In genomic region chr8:84070667-84071066, GRCm38 (mm10) we compare ENCODE assay signal across 16 mouse cellular contexts. TPM values are rescaled to one million over a fixed set of nuclear protein-coding genes. Genes with fewer than 3 reads are reported as not detected.
DNase-seq lines count a peak whose midpoint lies in the region; ATAC-seq and TF ChIP-seq lines count a peak whose summit lies in the region.
"Had no signal": no experiment of that assay in that cellular context is flagged by ENCODE, and none has a peak within 500 bp of the region (broad histone marks: within the 10 kb centered on the region; RNA-seq: fewer than 3 reads in every experiment).

No protein-coding gene starts in this region.

- H3K27me3 ChIP-seq in forebrain, postnatal 0 days (ENCODE audit: insufficient read depth, low read length), result no peaks in the 10 kb centered on the region
- H3K27me3 ChIP-seq in forebrain, embryonic 16.5 days (replicated peaks; ENCODE audit: control insufficient read depth, insufficient read depth, low read length), result no peaks in the 10 kb centered on the region
- no peaks in the 10 kb centered on the region for H3K27me3 ChIP-seq in hindbrain, embryonic 11.5 days (ENCODE audit: control insufficient read depth, insufficient read depth, low read length)
- H3K27me3 ChIP-seq: embryonic facial prominence, embryonic 12.5 days had no signal

- H3K4me2 ChIP-seq in forebrain, postnatal 0 days (ENCODE audit: low read depth), result no peak overlapping the region
- no peak overlapping the region for H3K4me2 ChIP-seq in forebrain, embryonic 16.5 days (ENCODE audit: low read length)
- H3K4me2 ChIP-seq in hindbrain, embryonic 11.5 days (replicated peaks; ENCODE audit: low read depth, low read length), result no peak overlapping the region
- H3K4me2 ChIP-seq: embryonic facial prominence, embryonic 12.5 days had no signal

- H3K4me3 ChIP-seq in forebrain, postnatal 0 days (ENCODE audit: low read depth, low read length), result no peak overlapping the region
- H3K4me3 ChIP-seq in forebrain, embryonic 16.5 days (replicated peaks; ENCODE audit: low read length), result no peak overlapping the region
- H3K4me3 ChIP-seq in layer of hippocampus, adult 2 months, result no peak overlapping the region
- no peak overlapping the region for H3K4me3 ChIP-seq in hindbrain, embryonic 11.5 days (ENCODE audit: low read depth, low read length)
- H3K4me3 ChIP-seq: embryonic facial prominence, embryonic 12.5 days; midbrain, embryonic 10.5 days had no signal

- ATAC-seq in forebrain, postnatal 0 days, result no peak
- ATAC-seq in forebrain, embryonic 16.5 days, result no peak
- no peak for ATAC-seq in hindbrain, embryonic 11.5 days (ENCODE audit: low FRiP score)

- peak; percentile 72 for DNase-seq in forebrain, postnatal 0 days
- DNase-seq in left cerebral cortex, adult 11 months (ENCODE audit: low spot score), result peak; percentile 33
- no peak for DNase-seq in left cerebral cortex, postnatal 4 days
- DNase-seq in layer of hippocampus, adult 2 months (ENCODE audit: low spot score in 2 of 2), result peak; percentile 60 to 86
- DNase-seq in right cerebral cortex, postnatal 25 days, result peak; percentile 66
- no peak for DNase-seq in hindbrain, embryonic 11.5 days (ENCODE audit: low spot score)
- DNase-seq in thymus, postnatal 4 days, result no peak
- DNase-seq: adrenal gland, adult 8-10 months; gastrocnemius, postnatal 36 days; kidney, postnatal 4 days; thymus, postnatal 36 days had no signal

- no peak for TF ChIP-seq CTCF in forebrain, postnatal 0 days (IDR thresholded peaks at IDR 0.05; ENCODE audit: low read depth)
- TF ChIP-seq CTCF in layer of hippocampus, adult 2 months (conservative IDR thresholded peaks at IDR 0.05), result no peak

- no peaks in the 10 kb centered on the region for H3K9me3 ChIP-seq in forebrain, postnatal 0 days (ENCODE audit: low read length)
- H3K9me3 ChIP-seq in forebrain, embryonic 16.5 days (ENCODE audit: control insufficient read depth, low read length), result no peaks in the 10 kb centered on the region
- H3K9me3 ChIP-seq in hindbrain, embryonic 11.5 days (ENCODE audit: control insufficient read depth, low read length), result no peaks in the 10 kb centered on the region
- H3K9me3 ChIP-seq: embryonic facial prominence, embryonic 12.5 days; midbrain, embryonic 10.5 days had no signal

- intact Hi-C loops in left cerebral cortex, postnatal 4 days (cut with DNase I), result no loop called here

- no peak overlapping the region for H3K9ac ChIP-seq in forebrain, postnatal 0 days
- H3K9ac ChIP-seq in forebrain, embryonic 16.5 days (replicated peaks; ENCODE audit: low read depth, low read length), result no peak overlapping the region
- H3K9ac ChIP-seq in hindbrain, embryonic 11.5 days (ENCODE audit: low read depth, low read length), result no peak overlapping the region
- H3K9ac ChIP-seq: embryonic facial prominence, embryonic 12.5 days had no signal

- peaks cover 24% of the 10 kb centered on the region; the same call in 1 of the 2 replicates for H3K4me1 ChIP-seq in forebrain, postnatal 0 days (ENCODE audit: insufficient read depth)
- H3K4me1 ChIP-seq in forebrain, embryonic 16.5 days (replicated peaks; ENCODE audit: control insufficient read depth, insufficient read depth, low read length), result peaks cover 47% of the 10 kb centered on the region
- H3K4me1 ChIP-seq in hindbrain, embryonic 11.5 days (replicated peaks; ENCODE audit: control insufficient read depth, insufficient read depth, low read length), result peaks cover 13% of the 10 kb centered on the region; the same call in 1 of the 2 replicates

- peak overlapping the region; percentile 69 for H3K27ac ChIP-seq in forebrain, postnatal 0 days (ENCODE audit: low read depth, low read length)
- no peak overlapping the region; the same call in 1 of the 2 replicates for H3K27ac ChIP-seq in forebrain, embryonic 16.5 days (ENCODE audit: low read length)
- peak overlapping the region; percentile 93 for H3K27ac ChIP-seq in layer of hippocampus, adult 2 months
- no peak overlapping the region for H3K27ac ChIP-seq in hindbrain, embryonic 11.5 days (ENCODE audit: low read depth, low read length)
- H3K27ac ChIP-seq: embryonic facial prominence, embryonic 12.5 days; midbrain, embryonic 10.5 days had no signal

- peaks cover 13% of the 10 kb centered on the region for H3K36me3 ChIP-seq in forebrain, postnatal 0 days (ENCODE audit: insufficient read depth)
- H3K36me3 ChIP-seq in forebrain, embryonic 16.5 days (ENCODE audit: control insufficient read depth, insufficient read depth), result 0 out of 2 replicates have a peak, but pooled peaks cover 2% of the 10 kb centered on the region
- no peaks in the 10 kb centered on the region for H3K36me3 ChIP-seq in hindbrain, embryonic 11.5 days (ENCODE audit: control insufficient read depth, insufficient read depth, low read length)

- WGBS in forebrain, postnatal 0 days, result 38% methylated on average over 2 of the region's 2 CpGs
- WGBS in forebrain, embryonic 16.5 days, result 68% methylated on average over 2 of the region's 2 CpGs
- 95% methylated on average over 2 of the region's 2 CpGs for WGBS in hindbrain, embryonic 11.5 days

RNA-seq across cellular contexts. Expression of gene Rfx1, which starts 4.0 kb away (rescaled TPM):
- 22.2 and 31.2 TPM in 2 replicates for total RNA-seq in forebrain, postnatal 0 days (2014; rRNA removed)
- polyA plus RNA-seq in forebrain, postnatal 0 days (2015; fragmentation: Nextera tagmentation; extraction: Ambion mirVana), result 4.4 and 6.2 TPM in 2 replicates
- 8.7 and 11.3 TPM in 2 replicates for polyA plus RNA-seq in forebrain, embryonic 16.5 days (2015; fragmentation: Nextera tagmentation; extraction: Ambion mirVana)
- 10 to 100 TPM; 26.1 to 28.5 TPM for total RNA-seq in left cerebral cortex, postnatal 4 days (2021)
- total RNA-seq in layer of hippocampus, adult 2 months (2021), result 10 to 100 TPM; 28.7 to 33.3 TPM
- 5.5 and 8.8 TPM in 2 replicates for polyA plus RNA-seq in hindbrain, embryonic 11.5 days (2014; fragmentation: Nextera tagmentation; extraction: Ambion mirVana)

RNA-seq across cellular contexts. Expression of gene Gm10643, which starts 5.7 kb away (rescaled TPM):
- 3.3 and 4.7 TPM in 2 replicates for total RNA-seq in forebrain, postnatal 0 days (2014; rRNA removed)
- 1.3 and 1.6 TPM in 2 replicates for polyA plus RNA-seq in forebrain, postnatal 0 days (2015; fragmentation: Nextera tagmentation; extraction: Ambion mirVana)
- 1.0 and 1.1 TPM in 2 replicates for polyA plus RNA-seq in forebrain, embryonic 16.5 days (2015; fragmentation: Nextera tagmentation; extraction: Ambion mirVana)
- total RNA-seq in left cerebral cortex, postnatal 4 days (2021), result 1 to 10 TPM; 3.3 to 4.0 TPM
- 1 to 10 TPM; 4.2 to 6.7 TPM for total RNA-seq in layer of hippocampus, adult 2 months (2021)
- polyA plus RNA-seq in hindbrain, embryonic 11.5 days (2014; fragmentation: Nextera tagmentation; extraction: Ambion mirVana), result 2.0 and 2.2 TPM in 2 replicates

RNA-seq across cellular contexts. Expression of gene Rln3, which starts 25.9 kb away (rescaled TPM):
- 0.33 TPM in 1 of 2 replicates, not detected in the other for total RNA-seq in forebrain, postnatal 0 days (2014; rRNA removed)
- not detected in 2 replicates for polyA plus RNA-seq in forebrain, postnatal 0 days (2015; fragmentation: Nextera tagmentation; extraction: Ambion mirVana)
- polyA plus RNA-seq in forebrain, embryonic 16.5 days (2015; fragmentation: Nextera tagmentation; extraction: Ambion mirVana), result not detected in 2 replicates
- not detected for total RNA-seq in left cerebral cortex, postnatal 4 days (2021)
- not detected for total RNA-seq in layer of hippocampus, adult 2 months (2021)
- polyA plus RNA-seq in hindbrain, embryonic 11.5 days (2014; fragmentation: Nextera tagmentation; extraction: Ambion mirVana), result 0.48 TPM in 1 of 2 replicates, not detected in the other
- total RNA-seq: adrenal gland, adult 8-10 months; gastrocnemius, postnatal 36 days; MEL had no signal
- polyA plus RNA-seq: embryonic facial prominence, embryonic 12.5 days; liver, embryonic 16.5 days had no signal

RNA-seq across cellular contexts. Expression of gene Il27ra, which starts 28.3 kb away (rescaled TPM):
- total RNA-seq in forebrain, postnatal 0 days (2014; rRNA removed), result 0.31 and 0.86 TPM in 2 replicates
- polyA plus RNA-seq in forebrain, postnatal 0 days (2015; fragmentation: Nextera tagmentation; extraction: Ambion mirVana), result 0.29 and 0.45 TPM in 2 replicates
- polyA plus RNA-seq in forebrain, embryonic 16.5 days (2015; fragmentation: Nextera tagmentation; extraction: Ambion mirVana), result 0.65 and 0.79 TPM in 2 replicates
- total RNA-seq in left cerebral cortex, postnatal 4 days (2021), result 1 to 10 TPM; 1.5 to 1.6 TPM
- 1 to 10 TPM; 2.0 TPM for total RNA-seq in layer of hippocampus, adult 2 months (2021)
- not detected in 2 replicates for polyA plus RNA-seq in hindbrain, embryonic 11.5 days (2014; fragmentation: Nextera tagmentation; extraction: Ambion mirVana)

RNA-seq across cellular contexts. Expression of gene Dcaf15, which starts 33.9 kb away (rescaled TPM):
- 49.5 and 63.2 TPM in 2 replicates for total RNA-seq in forebrain, postnatal 0 days (2014; rRNA removed)
- 16.3 and 17.2 TPM in 2 replicates for polyA plus RNA-seq in forebrain, postnatal 0 days (2015; fragmentation: Nextera tagmentation; extraction: Ambion mirVana)
- polyA plus RNA-seq in forebrain, embryonic 16.5 days (2015; fragmentation: Nextera tagmentation; extraction: Ambion mirVana), result 16.0 and 20.6 TPM in 2 replicates
- total RNA-seq in left cerebral cortex, postnatal 4 days (2021), result 10 to 100 TPM; 49.1 to 49.7 TPM
- 10 to 100 TPM; 21.2 to 22.5 TPM for total RNA-seq in layer of hippocampus, adult 2 months (2021)
- polyA plus RNA-seq in hindbrain, embryonic 11.5 days (2014; fragmentation: Nextera tagmentation; extraction: Ambion mirVana), result 12.5 and 12.8 TPM in 2 replicates

Comparison
In these comparisons a context has a peak if more than half of its experiments do, and no peak if none do; other contexts are left out.
1. DNase-seq: peak in forebrain, postnatal 0 days (single experiment), left cerebral cortex, adult 11 months (single experiment), layer of hippocampus, adult 2 months (2 of 2) and right cerebral cortex, postnatal 25 days (single experiment); none in left cerebral cortex, postnatal 4 days (single experiment), hindbrain, embryonic 11.5 days (single experiment) and thymus, postnatal 4 days (single experiment).
2. H3K27ac ChIP-seq: peak in forebrain, postnatal 0 days (single experiment) and layer of hippocampus, adult 2 months (single experiment); none in forebrain, embryonic 16.5 days (single experiment) and hindbrain, embryonic 11.5 days (single experiment).